Mouse (Mus musculus): ENCODE measurements around the gene Ccser1. TPM values are rescaled to one million over a fixed set of nuclear protein-coding genes. Genes with fewer than 3 reads are reported as not detected.

Ccser1 gene
- polyA plus RNA-seq, 1 experiment from 2014 or later = 22.4 TPM

DNA sequence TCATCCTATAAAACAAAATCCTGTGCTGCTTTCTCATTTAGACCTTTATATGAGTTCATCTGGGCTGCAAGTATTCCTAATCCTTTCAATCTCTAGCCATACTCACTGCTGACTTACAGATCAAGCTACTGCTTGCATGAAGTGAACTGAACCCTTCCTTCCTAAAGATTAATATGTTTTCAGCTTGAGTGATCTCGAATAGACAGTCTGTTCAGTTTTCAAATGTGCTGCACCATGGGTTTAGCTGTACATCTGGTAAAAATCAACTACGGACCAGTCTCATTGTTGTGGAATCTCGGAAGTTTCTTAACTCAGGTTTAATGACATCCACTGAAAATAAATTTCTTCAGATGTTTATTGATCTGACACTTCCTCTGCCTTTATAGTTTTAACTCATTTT lies 620.8 kb downstream of the Ccser1 start:
- Histone ChIP-seq H3K36me3 (ENCODE audit: poor library complexity, severe bottlenecking) (no peaks in the 10 kb centered on the region), H3K27me3 (no peaks in the 10 kb centered on the region), H3K27ac (no peak overlapping the region), H3K4me3 (no peak overlapping the region), H3K4me1 (peaks cover 3% of the 10 kb centered on the region; the same call in 1 of the 2 replicates), H3K9ac (no peak overlapping the region), H3K9me3 (replicated peaks) (no peaks in the 10 kb centered on the region), H3K4me2 (no peak overlapping the region)
- no peak for ATAC-seq
- WGBS = 50% methylated on average over 3 of the region's 3 CpGs

GRCm38 (mm10) chr6:61805481-61805880 lies 625.4 kb downstream of the Ccser1 start:
- H3K27me3 ChIP-seq = no peaks in the 10 kb centered on the region
- WGBS = 91% methylated on average over 1 of the region's 1 CpGs
- ATAC-seq = no peak
- H3K36me3 ChIP-seq (ENCODE audit: poor library complexity, severe bottlenecking) = no peaks in the 10 kb centered on the region
- H3K9me3 ChIP-seq (replicated peaks) = no peaks in the 10 kb centered on the region
- H3K9ac ChIP-seq = no peak overlapping the region
- no peak overlapping the region for H3K4me2 ChIP-seq
- H3K4me1 ChIP-seq = peaks cover 2% of the 10 kb centered on the region; the same call in 1 of the 2 replicates
- H3K4me3 ChIP-seq = no peak overlapping the region
- H3K27ac ChIP-seq = no peak overlapping the region

DNA sequence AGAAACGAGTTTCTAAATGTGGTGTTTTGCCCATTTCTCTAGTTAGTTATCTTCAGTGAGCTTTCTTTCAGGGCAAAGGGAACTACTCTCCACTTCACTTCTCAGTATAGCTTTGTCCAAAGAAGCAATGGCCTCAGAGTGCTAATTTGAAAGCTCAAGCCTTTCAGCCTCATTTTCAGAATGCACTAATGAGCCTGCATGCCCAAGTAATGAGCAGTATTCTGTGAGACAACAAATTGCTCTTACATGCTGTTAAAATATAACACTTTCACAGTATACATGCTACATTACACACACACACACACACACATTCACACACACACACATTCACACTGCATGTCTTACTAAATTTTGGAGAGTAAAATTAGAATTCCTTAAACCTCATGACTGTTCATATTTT lies 637.6 kb downstream of the Ccser1 start:
- peak; percentile 87 for ATAC-seq

DNA sequence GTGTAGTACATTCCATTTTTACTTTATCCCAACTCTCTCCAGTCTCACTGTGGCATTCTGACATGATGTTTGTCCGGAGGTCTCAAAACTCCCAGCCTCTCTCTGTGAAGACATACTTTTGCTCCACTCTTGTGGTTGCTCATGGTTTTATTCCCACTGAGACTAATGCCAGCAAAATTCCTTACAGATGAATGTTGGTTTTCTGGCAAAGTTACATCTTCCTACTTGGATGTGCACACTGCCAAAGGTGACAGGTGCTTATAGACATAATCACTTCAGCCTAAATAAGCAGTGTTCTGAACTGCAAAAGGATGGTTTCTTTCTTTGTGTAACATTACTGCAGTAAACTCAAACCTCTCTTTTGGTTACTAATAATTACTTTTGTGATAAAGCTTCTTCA lies 696.2 kb downstream of the Ccser1 start:
- whole genome bisulfite sequencing = 86% methylated on average over 1 of the region's 1 CpGs
- Histone ChIP-seq H3K9ac (no peak overlapping the region), H3K4me3 (no peak overlapping the region), H3K36me3 (ENCODE audit: poor library complexity, severe bottlenecking) (no peaks in the 10 kb centered on the region), H3K27me3 (no peaks in the 10 kb centered on the region), H3K9me3 (replicated peaks) (no peaks in the 10 kb centered on the region), H3K4me1 (no peaks in the 10 kb centered on the region), H3K27ac (no peak overlapping the region), H3K4me2 (no peak overlapping the region)
- no peak for ATAC-seq

More for the DNA sequence above, 637.6 kb downstream of the Ccser1 start:
- 11% methylated on average over 1 of the region's 1 CpGs for WGBS
- Histone ChIP-seq H3K36me3 (ENCODE audit: poor library complexity, severe bottlenecking) (no peaks in the 10 kb centered on the region), H3K27ac (no peak overlapping the region), H3K9ac (no peak overlapping the region), H3K4me3 (no peak overlapping the region), H3K4me2 (no peak overlapping the region), H3K27me3 (no peaks in the 10 kb centered on the region), H3K4me1 (peaks cover 7% of the 10 kb centered on the region; the same call in 1 of the 2 replicates), H3K9me3 (replicated peaks) (no peaks in the 10 kb centered on the region)

DNA sequence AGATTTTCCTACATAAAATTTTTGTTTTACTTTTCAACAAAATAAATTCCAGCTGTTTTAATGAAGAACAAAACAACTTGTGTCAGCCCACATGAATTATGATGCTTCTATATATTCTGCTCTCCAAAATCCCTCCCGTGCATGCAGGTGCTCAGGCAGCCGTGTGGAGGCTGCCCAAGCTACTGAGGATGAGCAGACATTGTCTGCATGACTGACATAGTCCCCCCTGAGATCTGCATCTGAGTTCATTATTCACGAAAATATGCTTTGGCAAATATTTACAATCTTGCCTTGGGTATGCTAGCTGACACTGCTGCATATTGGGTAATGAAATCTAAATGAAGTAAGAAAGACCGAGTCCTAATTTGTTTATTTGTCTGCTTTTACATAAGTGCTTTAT lies 718.1 kb downstream of the Ccser1 start:
- H3K36me3 ChIP-seq (ENCODE audit: poor library complexity, severe bottlenecking) = no peaks in the 10 kb centered on the region
- H3K27me3 ChIP-seq = no peaks in the 10 kb centered on the region
- H3K4me2 ChIP-seq = no peak overlapping the region
- ATAC-seq = no peak
- H3K9me3 ChIP-seq (replicated peaks) = no peaks in the 10 kb centered on the region
- H3K4me1 ChIP-seq = no peaks in the 10 kb centered on the region
- no peak overlapping the region for H3K27ac ChIP-seq
- WGBS = 72% methylated on average over 4 of the region's 4 CpGs
- H3K4me3 ChIP-seq = no peak overlapping the region
- H3K9ac ChIP-seq = no peak overlapping the region

- no peak overlapping the region for H3K4me2 ChIP-seq
- H3K36me3 ChIP-seq (ENCODE audit: poor library complexity, severe bottlenecking) = no peaks in the 10 kb centered on the region
- no peak overlapping the region for H3K4me3 ChIP-seq
- no peak for ATAC-seq
- no peak overlapping the region for H3K9ac ChIP-seq
- no peaks in the 10 kb centered on the region for H3K27me3 ChIP-seq
- no peaks in the 10 kb centered on the region for H3K4me1 ChIP-seq
- WGBS = 36% methylated on average over 1 of the region's 1 CpGs
- no peaks in the 10 kb centered on the region for H3K9me3 ChIP-seq (replicated peaks)
- no peak overlapping the region for H3K27ac ChIP-seq
Observed at GRCm38 (mm10) chr6:61902715-61903114, 722.6 kb downstream of the Ccser1 start.

DNA sequence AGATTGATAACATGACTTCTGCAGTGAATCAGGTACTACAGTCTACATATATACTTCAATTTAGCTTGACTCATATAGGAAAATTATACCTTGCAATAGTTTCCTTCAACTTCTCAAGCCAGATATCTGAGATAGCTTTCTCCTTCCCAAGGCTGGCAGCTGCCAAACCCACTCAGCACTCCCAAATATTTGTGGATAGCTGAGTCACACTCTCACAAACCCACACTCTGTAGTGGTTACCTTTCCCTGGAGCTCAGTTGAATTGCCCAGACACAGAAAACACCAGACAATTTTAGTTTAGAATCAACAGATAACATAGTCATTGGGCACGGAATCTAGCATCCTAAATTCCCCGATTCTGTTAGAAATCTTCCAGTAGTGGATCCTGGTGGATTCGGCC lies 732.8 kb downstream of the Ccser1 start:
- H3K36me3 ChIP-seq (ENCODE audit: poor library complexity, severe bottlenecking) = no peaks in the 10 kb centered on the region
- no peak overlapping the region for H3K27ac ChIP-seq
- H3K9me3 ChIP-seq (replicated peaks) = no peaks in the 10 kb centered on the region
- no peak overlapping the region for H3K4me3 ChIP-seq
- no peak overlapping the region for H3K9ac ChIP-seq
- WGBS = 93% methylated on average over 3 of the region's 3 CpGs
- no peak overlapping the region for H3K4me2 ChIP-seq
- H3K27me3 ChIP-seq = no peaks in the 10 kb centered on the region
- H3K4me1 ChIP-seq = no peaks in the 10 kb centered on the region
- ATAC-seq = no peak

DNA sequence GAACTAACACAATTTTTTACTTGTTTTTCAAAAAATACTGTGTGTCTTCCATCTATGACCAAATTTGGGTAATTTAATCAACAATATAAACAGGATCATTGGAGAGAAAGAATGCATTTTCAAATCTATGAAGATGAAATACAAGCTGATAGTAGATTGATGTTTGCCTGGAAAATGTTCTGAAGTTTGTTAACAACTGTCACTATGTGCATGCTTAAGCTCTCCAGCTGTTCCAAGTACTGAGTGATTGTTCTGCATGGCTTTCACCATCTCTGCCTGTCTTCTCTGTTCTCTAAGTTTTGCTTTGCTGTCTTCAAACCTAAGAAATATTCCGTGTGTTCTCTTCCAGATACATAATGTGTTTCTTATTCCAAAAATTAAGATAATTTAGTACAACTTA lies 751.5 kb downstream of the Ccser1 start:
- ATAC-seq = no peak
- H3K9ac ChIP-seq = no peak overlapping the region
- no peaks in the 10 kb centered on the region for H3K27me3 ChIP-seq
- no peak overlapping the region for H3K4me3 ChIP-seq
- H3K36me3 ChIP-seq (ENCODE audit: poor library complexity, severe bottlenecking) = no peaks in the 10 kb centered on the region
- no peak overlapping the region for H3K27ac ChIP-seq
- no peaks in the 10 kb centered on the region for H3K9me3 ChIP-seq (replicated peaks)
- H3K4me1 ChIP-seq = no peaks in the 10 kb centered on the region
- 81% methylated on average over 1 of the region's 1 CpGs for WGBS
- H3K4me2 ChIP-seq = no peak overlapping the region

DNA sequence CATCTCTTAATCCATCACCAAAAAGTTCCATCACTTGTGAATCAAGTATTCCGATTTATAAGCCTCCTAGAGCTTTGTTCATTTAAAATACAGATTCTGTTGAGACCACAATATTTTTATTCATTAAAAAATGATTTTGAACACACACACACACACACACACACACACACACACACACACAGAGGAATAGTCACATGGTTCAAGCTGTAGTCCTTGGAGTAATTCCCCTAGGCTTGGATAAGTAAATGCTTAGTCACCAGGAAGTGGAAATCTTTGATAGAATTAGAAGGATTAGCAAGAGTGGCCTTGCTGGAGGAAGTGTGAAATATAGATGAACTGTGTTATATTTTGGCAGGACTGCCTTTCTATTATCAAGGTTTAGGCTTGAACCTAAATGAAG lies 756.5 kb downstream of the Ccser1 start:
- Histone ChIP-seq H3K27ac (no peak overlapping the region), H3K27me3 (no peaks in the 10 kb centered on the region), H3K4me1 (no peaks in the 10 kb centered on the region), H3K9me3 (replicated peaks) (no peaks in the 10 kb centered on the region), H3K9ac (no peak overlapping the region), H3K36me3 (ENCODE audit: poor library complexity, severe bottlenecking) (no peaks in the 10 kb centered on the region), H3K4me3 (no peak overlapping the region), H3K4me2 (no peak overlapping the region)
- 90% methylated on average over 1 of the region's 1 CpGs for WGBS
- ATAC-seq = no peak

DNA sequence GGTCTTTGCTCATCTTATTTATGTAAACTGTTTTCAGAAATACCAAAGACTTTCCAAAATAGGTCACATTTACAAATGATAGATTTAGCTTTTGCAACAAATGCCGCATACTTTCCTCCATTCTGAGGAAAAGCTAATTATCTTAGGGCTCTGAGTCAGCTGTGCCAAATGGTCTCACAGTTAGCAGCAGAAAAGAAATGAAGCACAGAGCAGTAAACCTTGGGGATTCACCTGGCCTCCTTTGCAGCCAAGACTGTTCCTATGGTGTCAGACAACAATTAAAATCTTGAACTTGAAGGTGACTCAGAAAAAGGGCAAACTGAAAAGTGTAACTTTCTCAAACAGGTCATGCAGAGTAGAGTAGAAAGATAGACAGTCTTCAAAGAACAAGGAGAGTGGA lies 759.1 kb downstream of the Ccser1 start:
- H3K27ac ChIP-seq = no peak overlapping the region
- no peak overlapping the region for H3K4me2 ChIP-seq
- H3K4me1 ChIP-seq = no peaks in the 10 kb centered on the region
- no peak overlapping the region for H3K9ac ChIP-seq
- 93% methylated on average over 1 of the region's 1 CpGs for WGBS
- H3K9me3 ChIP-seq (replicated peaks) = no peaks in the 10 kb centered on the region
- H3K36me3 ChIP-seq (ENCODE audit: poor library complexity, severe bottlenecking) = no peaks in the 10 kb centered on the region
- H3K4me3 ChIP-seq = no peak overlapping the region
- ATAC-seq = no peak
- H3K27me3 ChIP-seq = no peaks in the 10 kb centered on the region

GRCm38 (mm10) chr6:61953703-61954102 lies 773.6 kb downstream of the Ccser1 start:
- H3K9me3 ChIP-seq (replicated peaks) = no peaks in the 10 kb centered on the region
- WGBS = 93% methylated on average over 2 of the region's 2 CpGs
- no peak overlapping the region for H3K9ac ChIP-seq
- no peaks in the 10 kb centered on the region for H3K27me3 ChIP-seq
- no peak for ATAC-seq
- no peak overlapping the region for H3K4me3 ChIP-seq
- H3K27ac ChIP-seq = no peak overlapping the region
- H3K4me2 ChIP-seq = no peak overlapping the region
- H3K4me1 ChIP-seq = no peaks in the 10 kb centered on the region
- H3K36me3 ChIP-seq (ENCODE audit: poor library complexity, severe bottlenecking) = no peaks in the 10 kb centered on the region

DNA sequence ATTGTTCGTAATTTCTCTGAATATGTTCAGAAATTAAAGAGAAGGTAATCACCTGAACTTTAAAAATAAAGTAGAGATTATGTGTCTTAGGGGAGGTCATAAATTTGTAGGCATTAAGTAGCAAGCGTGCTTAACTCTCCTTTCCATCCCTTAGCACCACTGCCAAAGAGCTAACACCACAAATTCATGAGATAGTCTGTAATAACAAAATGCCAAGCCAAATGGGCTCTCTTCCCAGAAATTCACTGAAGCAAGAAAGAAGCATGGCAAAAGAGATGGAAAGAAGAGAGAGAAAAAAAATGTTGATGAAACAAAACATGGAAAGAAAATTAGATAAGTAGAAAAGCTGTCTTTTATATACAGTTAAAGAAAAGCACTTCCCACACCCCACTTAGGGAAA lies 796.8 kb downstream of the Ccser1 start:
- Histone ChIP-seq H3K27ac (no peak overlapping the region), H3K4me2 (no peak overlapping the region), H3K36me3 (ENCODE audit: poor library complexity, severe bottlenecking) (no peaks in the 10 kb centered on the region), H3K9me3 (replicated peaks) (no peaks in the 10 kb centered on the region), H3K27me3 (no peaks in the 10 kb centered on the region), H3K4me3 (no peak overlapping the region), H3K4me1 (no peaks in the 10 kb centered on the region), H3K9ac (no peak overlapping the region)
- no peak for ATAC-seq
- WGBS = 74% methylated on average over 2 of the region's 2 CpGs

- no peaks in the 10 kb centered on the region for H3K36me3 ChIP-seq (ENCODE audit: poor library complexity, severe bottlenecking)
- no peak overlapping the region for H3K9ac ChIP-seq
- H3K27ac ChIP-seq = no peak overlapping the region
- WGBS = 30% methylated on average over 2 of the region's 2 CpGs
- no peaks in the 10 kb centered on the region for H3K9me3 ChIP-seq (replicated peaks)
- H3K27me3 ChIP-seq = no peaks in the 10 kb centered on the region
- H3K4me3 ChIP-seq = no peak overlapping the region
- no peak for ATAC-seq
- no peaks in the 10 kb centered on the region for H3K4me1 ChIP-seq
- H3K4me2 ChIP-seq = no peak overlapping the region
Observed at GRCm38 (mm10) chr6:61978379-61978778, 798.3 kb downstream of the Ccser1 start.

Data from forebrain, embryonic 13.5 days (tissue).